Mouse (Mus musculus) stomach, embryonic 16.5 days (tissue): Measurements from ENCODE around the gene Ppm1b. TPM values are rescaled to one million over a fixed set of nuclear protein-coding genes. Genes with fewer than 3 reads are reported as not detected.
A peak's percentile ranks its signal among the peaks of the same experiment; 100 is the strongest.
"Not testable (repeated sequence)": the region's sequence is repeated elsewhere in the genome, so short reads cannot be mapped to it uniquely, and the experiment has no call there.

Experiments
- ATAC-seq: fragments of 200-750 bp; cut with Nextera tagmentation; 2 replicates; pipeline ENCODE4 v1.8.0; 2017; ENCODE audit warnings: moderate number of reproducible peaks, moderate TSS enrichment; ENCODE audit not compliant: insufficient read depth, low FRiP score
- H3K27ac ChIP-seq: fragments of 300-500 bp; sonication (generic); 2 replicates; pipeline ENCODE4 v1.5.1; 2014; ENCODE audit warnings: low read length
- H3K27me3 ChIP-seq: fragments of 300-500 bp; sonication (generic); 2 replicates; pipeline ENCODE4 v1.6.1; 2014; ENCODE audit warnings: low read length, control low read depth, mixed read lengths; ENCODE audit not compliant: control insufficient read depth, insufficient read depth
- H3K36me3 ChIP-seq: fragments of 300-500 bp; sonication (generic); 2 replicates; pipeline ENCODE4 v1.6.1; 2014; ENCODE audit warnings: low read length; ENCODE audit not compliant: control insufficient read depth, insufficient read depth
- H3K4me1 ChIP-seq: fragments of 300-500 bp; sonication (generic); 2 replicates; pipeline ENCODE4 v1.6.1; 2014; ENCODE audit warnings: low read length, control low read depth, mixed read lengths; ENCODE audit not compliant: control insufficient read depth, insufficient read depth
- H3K4me2 ChIP-seq: fragments of 300-500 bp; sonication (generic); 2 replicates; pipeline ENCODE4 v1.6.1; 2014; ENCODE audit warnings: low read depth, low read length, mixed read lengths
- H3K4me3 ChIP-seq: fragments of 300-500 bp; sonication (generic); replicated peaks from 2 replicates; pipeline ENCODE4 v1.5.1; 2014; ENCODE audit warnings: mild to moderate bottlenecking, low read length
- H3K9ac ChIP-seq: fragments of 300-500 bp; sonication (generic); 2 replicates; pipeline ENCODE4 v1.6.1; 2014; ENCODE audit warnings: low read length
- H3K9me3 ChIP-seq: fragments of 300-500 bp; sonication (generic); replicated peaks from 2 replicates; pipeline ENCODE4 v1.6.1; 2016; ENCODE audit warnings: low read length, control low read depth; ENCODE audit not compliant: control insufficient read depth
- WGBS: fragments of 180-500 bp; shearing (Covaris S2); extraction: QIAGEN DNeasy Blood & Tissue Kit; methylation state at CpG from one replicate; pipeline ENCODE4 v1.1.7; 2014; 5-methylcytosine and 5-hydroxymethylcytosine counted together
- polyA plus RNA-seq: library from polyadenylated mRNA; unstranded; fragments of >200 nt; fragmentation: Nextera tagmentation; extraction: Ambion mirVana; gene quantifications from 2 replicates; pipeline ENCODE4 v1.2.1, GENCODE M21; 2015

Gene Ppm1b
- 45.0 and 56.1 TPM in 2 replicates for polyA plus RNA-seq

DNA sequence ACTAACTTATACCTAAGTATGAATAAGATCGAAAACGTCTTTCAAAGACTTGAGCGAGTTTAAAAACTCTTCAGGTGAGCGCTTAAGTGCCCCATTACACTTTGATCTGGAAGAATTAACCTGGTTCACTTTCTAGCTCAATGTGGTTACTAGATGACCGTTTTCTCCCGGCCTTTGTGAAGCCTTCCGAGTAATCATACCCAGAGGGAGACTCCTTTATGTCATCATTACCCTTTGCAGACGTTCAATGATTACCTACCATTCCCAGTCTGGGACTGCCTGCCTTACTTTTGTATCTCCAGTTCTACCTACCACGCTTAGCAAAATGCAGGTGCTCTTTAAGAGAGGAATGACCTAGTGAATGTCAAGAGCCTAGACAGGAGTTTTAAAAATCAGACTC is at the start of gene Ppm1b:
Gene Ppm1b (plus strand): TSS at position 301 of the 400 bp plus-strand sequence.
- no peak for ATAC-seq
- H3K9ac ChIP-seq, result peak within 1 kb of the TSS; percentile 62
- H3K4me2 ChIP-seq, result peak within 1 kb of the TSS; percentile 68
- 24% methylated on average over 9 of the region's 9 CpGs for WGBS
- H3K9me3 ChIP-seq, result no peaks in the 10 kb centered on the region
- H3K36me3 ChIP-seq, result no peaks in the 10 kb centered on the region
- H3K27me3 ChIP-seq, result no peaks in the 10 kb centered on the region
- peak within 1 kb of the TSS; percentile 57 for H3K4me3 ChIP-seq
- H3K4me1 ChIP-seq, result peaks cover 21% of the 10 kb centered on the region
- H3K27ac ChIP-seq, result peak within 1 kb of the TSS; percentile 98

DNA sequence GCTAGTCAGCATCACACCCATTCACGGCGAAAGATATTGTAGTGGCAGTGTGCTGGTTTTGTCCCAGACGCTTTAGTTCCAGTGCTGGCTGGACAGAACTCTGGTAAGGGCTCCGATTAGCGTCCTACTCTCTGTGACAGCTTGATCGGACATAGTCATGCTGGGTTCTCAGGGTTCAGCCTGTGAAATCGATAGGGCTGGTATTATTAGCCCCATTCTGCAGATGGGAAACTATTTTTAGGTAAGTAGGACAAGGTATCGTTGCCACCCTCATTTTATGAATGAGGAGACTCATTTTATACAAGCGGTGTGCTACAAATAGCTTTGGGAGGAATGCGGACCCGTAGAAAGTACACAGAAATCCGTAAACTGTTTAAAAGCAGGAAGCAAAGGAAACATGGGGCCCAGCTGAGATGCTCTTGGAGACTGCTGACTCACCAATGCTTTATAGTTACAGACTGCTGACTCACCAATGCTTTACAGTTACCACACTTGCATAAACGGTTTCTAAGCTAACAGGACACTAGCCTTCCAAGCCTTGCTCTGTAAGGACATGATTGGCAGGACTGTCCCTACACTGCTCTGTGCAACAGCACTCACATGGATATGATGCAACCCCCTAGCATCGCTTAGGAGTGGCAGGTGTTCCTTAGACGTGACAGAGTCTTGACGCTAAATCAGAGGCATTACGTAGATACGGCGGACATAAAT is 34.7 kb upstream of the Ppm1b start:
- Histone ChIP-seq H3K27ac (no peak overlapping the region), H3K4me2 (no peak overlapping the region), H3K27me3 (no peaks in the 10 kb centered on the region), H3K4me1 (no peaks in the 10 kb centered on the region), H3K9me3 (no peaks in the 10 kb centered on the region), H3K36me3 (no peaks in the 10 kb centered on the region), H3K9ac (no peak overlapping the region), H3K4me3 (no peak overlapping the region)
- no peak for ATAC-seq
- WGBS, result 81% methylated on average over 19 of the region's 19 CpGs

DNA sequence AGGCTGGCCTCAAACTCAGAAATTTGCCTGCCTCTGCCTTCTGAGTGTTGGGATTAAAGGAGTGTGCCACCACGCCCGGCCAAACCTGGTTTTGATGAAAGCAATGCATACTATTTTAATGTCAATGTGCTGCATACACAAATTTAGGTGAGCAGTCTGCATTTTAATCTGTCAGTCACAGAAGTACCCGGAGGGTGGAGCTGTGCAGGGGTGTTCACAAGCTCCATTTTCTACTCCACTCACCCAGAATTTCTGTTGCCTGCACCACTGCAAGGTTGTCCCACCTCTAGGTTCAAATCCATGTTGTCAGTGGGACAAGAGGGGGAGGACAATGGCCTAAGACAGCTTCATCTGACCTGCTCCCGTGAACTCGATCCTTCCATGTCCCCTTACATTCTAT is 31.8 kb upstream of the Ppm1b start:
- no peaks in the 10 kb centered on the region for H3K27me3 ChIP-seq
- no peak overlapping the region for H3K27ac ChIP-seq
- no peaks in the 10 kb centered on the region for H3K4me1 ChIP-seq
- H3K4me3 ChIP-seq, result no peak overlapping the region
- no peak overlapping the region for H3K9ac ChIP-seq
- H3K4me2 ChIP-seq, result no peak overlapping the region
- no peaks in the 10 kb centered on the region for H3K36me3 ChIP-seq
- WGBS, result 84% methylated on average over 5 of the region's 5 CpGs
- no peak for ATAC-seq
- H3K9me3 ChIP-seq, result no peaks in the 10 kb centered on the region

DNA sequence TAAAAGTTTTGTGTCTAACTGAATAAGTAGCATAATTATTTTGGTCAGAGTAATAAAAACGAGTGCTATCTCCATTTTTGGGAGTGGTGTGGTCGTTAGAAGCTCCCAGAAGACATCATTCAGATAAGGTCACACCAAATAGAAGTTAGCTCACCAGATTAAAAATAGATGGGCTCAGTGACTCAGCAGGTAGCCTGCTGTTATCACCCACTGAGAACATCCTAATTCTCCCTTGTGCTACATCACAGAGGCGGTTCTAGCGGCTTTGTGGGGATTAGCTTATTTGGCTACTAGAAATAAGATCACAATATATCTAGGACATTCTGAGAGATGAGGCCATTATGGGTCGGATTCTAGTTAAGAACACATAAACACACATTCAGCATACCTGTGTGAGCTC is 30.3 kb upstream of the Ppm1b start:
- H3K9me3 ChIP-seq, result 0 out of 2 replicates have a peak, but pooled peaks cover 3% of the 10 kb centered on the region
- ATAC-seq, result no peak
- no peak overlapping the region for H3K27ac ChIP-seq
- no peak overlapping the region for H3K4me2 ChIP-seq
- H3K27me3 ChIP-seq, result no peaks in the 10 kb centered on the region
- H3K4me1 ChIP-seq, result no peaks in the 10 kb centered on the region
- no peak overlapping the region for H3K9ac ChIP-seq
- 47% methylated on average over 5 of the region's 5 CpGs for WGBS
- H3K4me3 ChIP-seq, result no peak overlapping the region
- no peaks in the 10 kb centered on the region for H3K36me3 ChIP-seq

DNA sequence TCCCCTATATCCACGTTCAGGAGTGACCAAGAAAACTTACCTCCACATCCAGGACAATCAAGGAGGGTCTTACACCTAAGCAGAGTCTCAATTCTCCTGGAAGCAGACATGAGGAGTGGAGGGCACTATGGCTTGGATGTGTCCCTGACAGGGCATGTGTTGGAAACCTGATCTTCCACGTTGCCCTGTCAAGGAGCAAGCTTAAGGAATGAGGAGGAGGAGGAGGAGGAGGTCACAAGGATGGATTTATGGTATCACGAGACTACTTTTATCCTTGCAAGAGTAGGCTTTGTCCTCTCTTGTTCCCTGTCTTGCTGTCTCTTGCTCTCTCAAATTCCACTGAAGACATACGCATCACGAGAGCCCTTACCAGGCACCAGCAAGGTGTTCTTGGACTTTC is 29.0 kb upstream of the Ppm1b start:
- Histone ChIP-seq H3K27ac (no peak overlapping the region), H3K4me1 (no peaks in the 10 kb centered on the region), H3K9me3 (0 out of 2 replicates have a peak, but pooled peaks cover 5% of the 10 kb centered on the region), H3K9ac (no peak overlapping the region), H3K27me3 (no peaks in the 10 kb centered on the region), H3K4me3 (no peak overlapping the region), H3K4me2 (no peak overlapping the region), H3K36me3 (no peaks in the 10 kb centered on the region)
- WGBS, result 62% methylated on average over 5 of the region's 5 CpGs
- no peak for ATAC-seq

DNA sequence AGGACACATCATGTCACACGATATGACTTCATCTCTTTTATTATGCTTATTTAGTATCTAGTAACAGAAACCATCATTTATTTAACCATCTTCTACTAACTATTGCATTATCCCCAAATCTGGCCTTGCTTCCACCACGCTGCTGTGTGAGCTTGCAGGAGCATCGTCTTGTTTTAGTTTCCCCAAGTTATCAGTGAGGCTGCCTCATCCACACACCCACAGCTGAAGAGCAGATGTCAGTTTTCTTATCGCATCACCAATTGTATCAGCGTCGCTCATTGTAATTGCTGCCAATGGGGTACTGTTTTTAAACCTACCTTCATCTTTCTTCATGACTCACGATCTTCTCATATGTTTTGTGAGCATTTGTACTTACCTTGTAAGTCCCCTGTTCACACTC is 23.6 kb upstream of the Ppm1b start:
- Histone ChIP-seq H3K27me3 (no peaks in the 10 kb centered on the region), H3K9me3 (0 out of 2 replicates have a peak, but pooled peaks cover 5% of the 10 kb centered on the region), H3K4me3 (no peak overlapping the region), H3K4me1 (no peaks in the 10 kb centered on the region), H3K27ac (no peak overlapping the region), H3K9ac (no peak overlapping the region), H3K4me2 (no peak overlapping the region), H3K36me3 (no peaks in the 10 kb centered on the region)
- WGBS, result 90% methylated on average over 7 of the region's 7 CpGs
- no peak for ATAC-seq

DNA sequence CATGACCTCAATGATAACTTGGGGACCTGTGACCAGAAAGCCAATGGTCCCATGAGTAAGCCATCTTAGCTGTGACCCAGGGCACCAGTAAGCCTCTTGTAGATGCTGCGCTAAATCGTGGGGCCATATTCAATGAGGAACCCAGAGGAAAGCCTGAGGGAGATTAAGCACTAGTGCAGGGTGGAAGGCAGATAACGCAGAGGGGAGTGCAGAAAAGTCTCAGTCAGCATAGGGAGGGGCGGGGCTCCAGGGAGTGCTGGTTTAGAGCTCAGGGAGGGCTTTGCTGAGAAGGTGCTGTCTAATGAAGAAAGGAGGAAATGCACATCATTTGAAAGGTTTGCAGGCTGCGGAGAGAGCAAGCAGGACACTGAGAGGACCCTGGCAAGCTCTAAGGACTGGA is 22.6 kb upstream of the Ppm1b start:
- H3K9me3 ChIP-seq, result 0 out of 2 replicates have a peak, but pooled peaks cover 5% of the 10 kb centered on the region
- WGBS, result 50% methylated on average over 5 of the region's 5 CpGs
- H3K27ac ChIP-seq, result no peak overlapping the region
- no peak overlapping the region for H3K4me2 ChIP-seq
- ATAC-seq, result peak; percentile 71; the same call in 1 of the 2 replicates
- H3K4me1 ChIP-seq, result no peaks in the 10 kb centered on the region
- H3K36me3 ChIP-seq, result no peaks in the 10 kb centered on the region
- H3K27me3 ChIP-seq, result no peaks in the 10 kb centered on the region
- no peak overlapping the region for H3K9ac ChIP-seq
- H3K4me3 ChIP-seq, result no peak overlapping the region

DNA sequence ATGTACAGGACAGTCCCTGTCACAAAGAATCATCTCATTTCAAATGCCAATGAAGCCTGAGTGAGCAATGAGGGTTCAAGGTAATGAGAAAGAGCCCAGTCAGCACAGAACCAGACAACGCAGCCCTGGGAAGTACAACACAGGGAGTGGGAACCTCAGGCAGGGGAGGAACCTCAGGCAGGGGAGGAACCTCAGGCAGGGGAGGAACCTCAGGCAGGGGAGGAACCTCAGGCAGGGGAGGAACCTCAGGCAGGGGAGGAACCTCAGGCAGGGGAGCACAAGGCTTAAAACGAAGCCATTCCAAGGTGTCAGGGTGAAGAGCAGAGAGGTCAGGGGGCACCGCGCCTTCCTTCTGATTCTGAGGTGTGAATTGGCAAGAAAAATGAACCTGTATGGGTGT is 20.9 kb upstream of the Ppm1b start:
- ATAC-seq, H3K9ac ChIP-seq, H3K27ac ChIP-seq, H3K4me2 ChIP-seq, H3K9me3 ChIP-seq, H3K4me3 ChIP-seq, H3K4me1 ChIP-seq, H3K36me3 ChIP-seq, H3K27me3 ChIP-seq: not testable (repeated sequence)
- WGBS, result 47% methylated on average over 4 of the region's 4 CpGs

DNA sequence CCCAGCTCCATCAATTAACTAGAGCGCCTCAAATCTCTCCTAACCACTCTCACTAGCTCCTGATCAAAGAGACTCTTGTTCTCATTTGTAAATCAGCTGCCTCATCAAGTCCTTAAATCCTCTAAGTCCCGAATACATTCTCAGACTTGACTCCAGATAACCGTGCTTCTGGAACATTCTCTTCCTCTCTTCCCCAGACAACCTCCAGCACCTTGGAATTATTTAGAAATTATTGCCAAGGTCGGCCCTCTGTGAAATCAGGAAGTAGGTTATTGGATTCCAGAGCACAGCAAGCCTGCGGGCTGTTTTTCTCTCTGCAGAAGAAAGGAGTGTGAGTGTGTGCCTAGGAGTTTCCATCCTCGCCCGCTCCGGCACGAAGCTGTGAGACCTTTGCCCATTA is 20.2 kb upstream of the Ppm1b start:
- WGBS, result 43% methylated on average over 9 of the region's 9 CpGs
- Histone ChIP-seq H3K4me3 (no peak overlapping the region), H3K27me3 (no peaks in the 10 kb centered on the region), H3K27ac (no peak overlapping the region), H3K4me1 (no peaks in the 10 kb centered on the region), H3K9ac (no peak overlapping the region), H3K4me2 (no peak overlapping the region), H3K9me3 (0 out of 2 replicates have a peak, but pooled peaks cover 1% of the 10 kb centered on the region), H3K36me3 (no peaks in the 10 kb centered on the region)
- ATAC-seq, result no peak
